Comparison of ENCODE assay signal across 9 mouse cellular contexts in the genomic region with DNA sequence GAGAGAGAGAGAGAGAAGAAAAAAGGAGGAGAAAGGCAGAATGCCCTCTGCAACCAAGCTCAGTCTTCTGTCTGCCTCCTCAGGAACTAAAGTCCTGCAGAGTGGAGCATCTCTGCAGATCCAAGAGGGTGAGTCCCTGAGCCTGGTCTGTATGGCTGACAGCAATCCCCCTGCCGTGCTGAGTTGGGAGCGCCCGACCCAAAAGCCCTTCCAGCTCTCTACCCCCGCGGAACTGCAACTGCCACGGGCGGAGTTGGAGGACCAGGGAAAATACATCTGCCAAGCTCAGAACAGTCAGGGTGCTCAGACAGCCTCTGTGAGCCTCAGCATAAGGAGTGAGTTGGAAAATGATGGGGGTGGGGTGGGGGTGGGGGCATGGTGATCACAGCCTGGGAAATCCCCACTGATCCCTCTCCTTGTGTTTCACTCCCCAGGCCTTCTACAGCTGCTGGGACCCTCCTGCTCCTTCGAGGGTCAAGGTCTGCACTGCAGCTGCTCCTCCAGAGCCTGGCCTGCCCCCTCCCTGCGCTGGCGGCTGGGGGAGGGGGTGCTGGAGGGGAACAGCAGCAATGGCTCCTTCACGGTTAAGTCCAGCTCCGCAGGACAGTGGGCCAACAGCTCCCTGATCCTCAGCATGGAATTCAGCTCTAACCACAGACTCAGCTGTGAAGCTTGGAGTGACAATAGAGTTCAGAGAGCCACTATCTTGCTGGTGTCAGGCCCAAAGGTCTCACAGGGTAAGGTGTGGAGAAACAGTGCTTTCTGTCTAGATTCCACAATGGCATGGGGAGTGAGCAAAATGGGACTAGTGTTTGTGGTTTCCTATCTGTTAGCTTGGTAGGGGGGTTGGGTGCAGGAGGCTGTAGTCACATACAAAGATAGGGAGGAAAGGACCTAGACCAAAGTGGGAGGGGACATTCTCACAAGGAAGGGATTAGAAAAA. TPM values are rescaled to one million over a fixed set of nuclear protein-coding genes. Genes with fewer than 3 reads are reported as not detected.
DNase-seq lines count a peak whose midpoint lies in the region; ATAC-seq and TF ChIP-seq lines count a peak whose summit lies in the region.
"Had no signal": no experiment of that assay in that cellular context is flagged by ENCODE, and none has a peak within 500 bp of the region (broad histone marks: within the 10 kb centered on the region; RNA-seq: fewer than 3 reads in every experiment).

No protein-coding gene starts in this region.

- H3K27ac ChIP-seq in kidney, embryonic 16.5 days (ENCODE audit: low read length): no peak overlapping the region
- no peak overlapping the region for H3K27ac ChIP-seq in MEL (ENCODE audit: control insufficient read depth, low read depth, low read length)
- H3K27ac ChIP-seq in limb, embryonic 12.5 days: no peak overlapping the region
- no peak overlapping the region for H3K27ac ChIP-seq in kidney, adult 2 months (ENCODE audit: insufficient read depth, low read depth, low read length)
- H3K27ac ChIP-seq: heart, embryonic 15.5 days had no signal

- WGBS in kidney, embryonic 16.5 days: 3% methylated on average over 12 of the region's 12 CpGs
- 4% methylated on average over 12 of the region's 12 CpGs for WGBS in limb, embryonic 12.5 days
- 13% methylated on average over 12 of the region's 12 CpGs for WGBS in kidney, adult 2 months

- TF ChIP-seq EP300 in MEL (IDR thresholded peaks at IDR 0.05; ENCODE audit: low read depth in 1 of 2, low read length in 2 of 2): 0 out of 4 replicates have a peak, but pooled peaks of 1 of the 2 experiments have one; percentile 29

- H3K4me2 ChIP-seq in kidney, embryonic 16.5 days (replicated peaks; ENCODE audit: low read depth, low read length): no peak overlapping the region
- peak overlapping the region; percentile 29 for H3K4me2 ChIP-seq in limb, embryonic 12.5 days
- H3K4me2 ChIP-seq: heart, embryonic 15.5 days had no signal

- no peak for DNase-seq in kidney, postnatal 14 days
- DNase-seq in MEL (ENCODE audit: low read depth, low spot score) (peak; percentile 26), MN1 (ENCODE audit: low spot score) (no peak)
- DNase-seq in embryo, embryonic 9.5 days (ENCODE audit: extremely low spot score): peak; percentile 5
- no peak for DNase-seq in kidney, adult 2 months

- peaks cover 13% of the 10 kb centered on the region for H3K79me2 ChIP-seq in MEL (ENCODE audit: control insufficient read depth, insufficient read depth, low read length, poor library complexity)

- no peak for TF ChIP-seq RAD21 in MEL (IDR thresholded peaks at IDR 0.05; ENCODE audit: low read depth, low read length)

- no peak for TF ChIP-seq POLR2A in MEL (IDR thresholded peaks at IDR 0.05; ENCODE audit: control insufficient read depth in 1 of 2, insufficient read depth in 1 of 2, low read depth in 1 of 2, low read length in 2 of 2, poor library complexity in 1 of 2)
- no peak for TF ChIP-seq POLR2A in kidney, adult 2 months (IDR thresholded peaks at IDR 0.05; ENCODE audit: low read depth, low read length)

- H3K9me3 ChIP-seq in kidney, embryonic 16.5 days (ENCODE audit: low read length): no peaks in the 10 kb centered on the region
- H3K9me3 ChIP-seq in MEL (replicated peaks; ENCODE audit: insufficient read depth, low read length): no peaks in the 10 kb centered on the region
- H3K9me3 ChIP-seq in limb, embryonic 12.5 days: no peaks in the 10 kb centered on the region
- H3K9me3 ChIP-seq: heart, embryonic 15.5 days had no signal

- H3K4me1 ChIP-seq in kidney, embryonic 16.5 days (ENCODE audit: insufficient read depth, low read length): no peaks in the 10 kb centered on the region
- H3K4me1 ChIP-seq in MEL (ENCODE audit: control insufficient read depth in 1 of 2, insufficient read depth in 2 of 2, low read length in 2 of 2): peaks cover 6 to 32% of the 10 kb centered on the region in 2 experiments
- H3K4me1 ChIP-seq in limb, embryonic 12.5 days (replicated peaks): peaks cover 6% of the 10 kb centered on the region; the same call in 1 of the 2 replicates
- no peaks in the 10 kb centered on the region for H3K4me1 ChIP-seq in kidney, adult 2 months (ENCODE audit: control insufficient read depth, insufficient read depth, low read length)

- no peak for TF ChIP-seq CTCF in MEL (IDR thresholded peaks at IDR 0.05 in 2 of 3, conservative IDR thresholded peaks at IDR 0.05 in 1 of 3; ENCODE audit: control insufficient read depth in 1 of 3, insufficient read depth in 1 of 3, low read depth in 2 of 3, low read length in 3 of 3, poor library complexity in 1 of 3, severe bottlenecking in 1 of 3)
- TF ChIP-seq CTCF in kidney, adult 2 months (conservative IDR thresholded peaks at IDR 0.05; ENCODE audit: insufficient read depth, insufficient read length, low read depth, low read length): no peak

- H3K27me3 ChIP-seq in kidney, embryonic 16.5 days (ENCODE audit: insufficient read depth, low read length): no peaks in the 10 kb centered on the region
- no peaks in the 10 kb centered on the region for H3K27me3 ChIP-seq in MEL (ENCODE audit: control insufficient read depth in 1 of 2, insufficient read depth in 2 of 2, low read length in 2 of 2)
- no peaks in the 10 kb centered on the region for H3K27me3 ChIP-seq in limb, embryonic 12.5 days
- H3K27me3 ChIP-seq in kidney, adult 2 months (replicated peaks; ENCODE audit: control insufficient read depth, insufficient read depth, low read length): no peaks in the 10 kb centered on the region; the same call in 1 of the 2 replicates
- H3K27me3 ChIP-seq: heart, embryonic 15.5 days had no signal

- no peak overlapping the region for H3K4me3 ChIP-seq in kidney, embryonic 16.5 days (ENCODE audit: low read length)
- no peak overlapping the region for H3K4me3 ChIP-seq in MEL (ENCODE audit: control insufficient read depth in 1 of 2, insufficient read depth in 1 of 2, low read depth in 2 of 2, low read length in 2 of 2)
- H3K4me3 ChIP-seq in limb, embryonic 12.5 days (replicated peaks): no peak overlapping the region
- no peak overlapping the region for H3K4me3 ChIP-seq in kidney, adult 2 months (ENCODE audit: insufficient read depth, low read depth, low read length)
- H3K4me3 ChIP-seq: heart, embryonic 15.5 days had no signal

- H3K36me3 ChIP-seq in kidney, embryonic 16.5 days (ENCODE audit: insufficient read depth, low read length): no peaks in the 10 kb centered on the region
- peaks cover 0 to 25% of the 10 kb centered on the region in 2 experiments; a peak in 2 of 4 replicates for H3K36me3 ChIP-seq in MEL (ENCODE audit: control insufficient read depth in 1 of 2, insufficient read depth in 2 of 2, low read length in 2 of 2)
- H3K36me3 ChIP-seq in limb, embryonic 12.5 days: no peaks in the 10 kb centered on the region
- H3K36me3 ChIP-seq in kidney, adult 2 months (ENCODE audit: control insufficient read depth, insufficient read depth, low read length): no peaks in the 10 kb centered on the region
- H3K36me3 ChIP-seq: heart, embryonic 15.5 days had no signal

- no peak overlapping the region for H3K9ac ChIP-seq in kidney, embryonic 16.5 days (replicated peaks; ENCODE audit: low read length)
- H3K9ac ChIP-seq in MEL (ENCODE audit: control insufficient read depth, low read depth, low read length, poor library complexity, severe bottlenecking): no peak overlapping the region
- H3K9ac ChIP-seq in limb, embryonic 12.5 days (replicated peaks): no peak overlapping the region; the same call in 1 of the 2 replicates
- H3K9ac ChIP-seq: heart, embryonic 15.5 days had no signal

- peak; percentile 59; the same call in 1 of the 2 replicates for ATAC-seq in kidney, embryonic 16.5 days (ENCODE audit: low FRiP score, low TSS enrichment)
- ATAC-seq in limb, embryonic 12.5 days (ENCODE audit: insufficient number of reproducible peaks, insufficient read depth, low FRiP score, low TSS enrichment, low read depth): peak; percentile 71
- ATAC-seq in CD4-positive, CD25-positive, alpha-beta regulatory T cell, adult 4 months: no peak

TF ChIP-seq in MEL, 35 proteins besides CTCF, POLR2A, EP300 and RAD21 (continues in another document):
- no peak for TF ChIP-seq MAZ (IDR thresholded peaks at IDR 0.05; ENCODE audit: low read depth, low read length)
- TF ChIP-seq MYC (IDR thresholded peaks at IDR 0.05; ENCODE audit: low read depth, low read length): no peak
- no peak for TF ChIP-seq GABPA (IDR thresholded peaks at IDR 0.05; ENCODE audit: low read depth, low read length)
- no peak for TF ChIP-seq RCOR1 (IDR thresholded peaks at IDR 0.05; ENCODE audit: low read depth, low read length)
- 0 out of 2 replicates have a peak, but pooled peaks have one; percentile 15 for TF ChIP-seq GATA1 (IDR thresholded peaks at IDR 0.05; ENCODE audit: low read depth, low read length)
- no peak for TF ChIP-seq MAX (IDR thresholded peaks at IDR 0.05; ENCODE audit: low read length)
- TF ChIP-seq TAL1 (IDR thresholded peaks at IDR 0.05; ENCODE audit: low read length): peak; percentile 36

RNA-seq across cellular contexts. Expression of gene Siglecf, which starts 4.0 kb away (rescaled TPM):
- not detected in 2 replicates for polyA plus RNA-seq in kidney, embryonic 16.5 days (2015; fragmentation: Nextera tagmentation; extraction: Ambion mirVana)
- 22.6 and 22.7 TPM in 2 replicates for total RNA-seq in MEL (2012; rRNA removed)
- polyA plus RNA-seq in MEL (2012; ENCODE audit: insufficient read depth in 1 of 2, insufficient read length in 2 of 2, low read depth in 1 of 2, low replicate concordance in 2 of 2, missing spikeins in 1 of 2): 10 to 100 TPM in 1 of 2 experiments, not detected in 1; 26.7 TPM
- polyA plus RNA-seq in limb, embryonic 12.5 days (2016; fragmentation: Nextera tagmentation; extraction: Ambion mirVana): 0.33 and 0.40 TPM in 2 replicates
- not detected for polyA plus RNA-seq in CD4-positive, CD25-positive, alpha-beta regulatory T cell, adult 4 months (2017; shearing (Covaris generic))
- 0.04 and 0.13 TPM in 2 replicates for polyA plus RNA-seq in kidney, adult 2 months (2012; rRNA removed)

RNA-seq across cellular contexts. Expression of gene Zfp715, which starts 42.1 kb away (rescaled TPM):
- 14.9 TPM in 2 replicates for polyA plus RNA-seq in kidney, embryonic 16.5 days (2015; fragmentation: Nextera tagmentation; extraction: Ambion mirVana)
- total RNA-seq in MEL (2012; rRNA removed): 10.5 and 11.7 TPM in 2 replicates
- 1 to 10 TPM in 1 of 2 experiments, not detected in 1; 8.3 TPM for polyA plus RNA-seq in MEL (2012; ENCODE audit: insufficient read depth in 1 of 2, insufficient read length in 2 of 2, low read depth in 1 of 2, low replicate concordance in 2 of 2, missing spikeins in 1 of 2)
- polyA plus RNA-seq in limb, embryonic 12.5 days (2016; fragmentation: Nextera tagmentation; extraction: Ambion mirVana): 14.5 and 15.1 TPM in 2 replicates
- 10 to 100 TPM; 15.3 to 18.5 TPM for polyA plus RNA-seq in CD4-positive, CD25-positive, alpha-beta regulatory T cell, adult 4 months (2017; shearing (Covaris generic))
- 3.7 and 4.6 TPM in 2 replicates for polyA plus RNA-seq in kidney, adult 2 months (2012; rRNA removed)

RNA-seq across cellular contexts. Expression of gene Siglecg, which starts 52.8 kb away (rescaled TPM):
- 1.6 and 2.4 TPM in 2 replicates for polyA plus RNA-seq in kidney, embryonic 16.5 days (2015; fragmentation: Nextera tagmentation; extraction: Ambion mirVana)
- total RNA-seq in MEL (2012; rRNA removed): not detected in 2 replicates
- not detected for polyA plus RNA-seq in MEL (2012; ENCODE audit: insufficient read depth in 1 of 2, insufficient read length in 2 of 2, low read depth in 1 of 2, low replicate concordance in 2 of 2, missing spikeins in 1 of 2)
- not detected in 2 replicates for polyA plus RNA-seq in limb, embryonic 12.5 days (2016; fragmentation: Nextera tagmentation; extraction: Ambion mirVana)
- polyA plus RNA-seq in CD4-positive, CD25-positive, alpha-beta regulatory T cell, adult 4 months (2017; shearing (Covaris generic)): 1 to 10 TPM in 1 of 2 experiments, not detected in 1; 2.5 TPM
- polyA plus RNA-seq in kidney, adult 2 months (2012; rRNA removed): 1.4 and 7.7 TPM in 2 replicates

Comparison
In these comparisons a context has a peak if more than half of its experiments do, and no peak if none do; other contexts are left out.
1. DNase-seq: peak in MEL (single experiment) and embryo, embryonic 9.5 days (single experiment); none in kidney, postnatal 14 days (single experiment), MN1 (single experiment) and kidney, adult 2 months (single experiment).